Mouse (Mus musculus): ENCODE measurements around the gene Tox2.

Gene Tox2

DNA sequence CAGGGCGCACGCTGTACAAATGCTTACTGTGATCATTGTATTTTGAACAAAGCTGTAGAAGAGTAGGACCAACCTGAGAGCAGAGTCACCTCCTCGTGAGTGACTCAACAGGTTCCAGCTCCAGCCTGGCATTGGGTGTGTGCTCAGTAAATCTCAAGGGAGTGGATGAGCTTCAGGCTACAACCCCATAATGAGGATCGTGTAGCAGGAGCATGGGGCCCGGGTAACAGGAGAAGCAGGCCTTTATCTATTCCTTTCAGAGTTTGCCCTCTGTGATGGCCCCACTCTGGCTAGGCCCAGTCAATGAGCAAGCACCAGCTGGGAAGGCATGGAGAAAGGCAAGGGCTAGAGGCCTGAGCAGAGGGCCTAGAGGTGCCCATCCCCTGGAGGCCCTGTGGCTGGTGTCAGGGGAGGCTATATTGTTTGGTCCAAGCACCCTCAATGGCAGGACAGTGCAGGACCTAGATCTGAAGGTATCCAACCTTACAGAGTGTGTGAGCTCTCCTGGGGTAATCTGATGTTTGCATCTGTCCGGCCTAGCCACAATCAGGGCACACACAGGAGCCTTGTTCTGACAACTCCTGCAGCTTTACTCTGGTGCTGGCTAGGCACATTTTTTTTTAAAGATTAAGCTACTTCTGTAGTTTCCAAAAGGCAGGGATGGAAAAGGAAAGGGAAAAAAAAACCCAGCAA, 58.6 kb downstream of the Tox2 start:
- no peak for DNase-seq

DNA sequence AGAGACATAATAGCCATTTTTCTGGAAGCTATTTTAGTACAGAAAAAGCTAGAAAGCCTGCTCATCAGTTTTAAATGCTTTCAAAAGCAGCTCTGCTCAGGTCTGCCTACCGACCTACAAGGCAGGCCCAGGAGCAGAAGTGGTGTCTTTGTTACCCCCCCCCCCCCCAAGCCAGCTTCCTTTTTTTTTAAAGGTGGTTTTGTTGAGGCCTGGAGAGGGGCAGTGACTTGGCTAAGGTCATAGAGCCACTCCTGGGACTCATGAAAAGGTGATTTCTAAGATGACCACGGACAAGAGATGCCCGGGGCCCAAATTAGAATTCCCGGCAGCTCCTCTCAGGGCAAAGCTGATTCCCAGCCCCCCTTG, 59.1 kb downstream of the Tox2 start:
- DNase-seq, result no peak

DNA sequence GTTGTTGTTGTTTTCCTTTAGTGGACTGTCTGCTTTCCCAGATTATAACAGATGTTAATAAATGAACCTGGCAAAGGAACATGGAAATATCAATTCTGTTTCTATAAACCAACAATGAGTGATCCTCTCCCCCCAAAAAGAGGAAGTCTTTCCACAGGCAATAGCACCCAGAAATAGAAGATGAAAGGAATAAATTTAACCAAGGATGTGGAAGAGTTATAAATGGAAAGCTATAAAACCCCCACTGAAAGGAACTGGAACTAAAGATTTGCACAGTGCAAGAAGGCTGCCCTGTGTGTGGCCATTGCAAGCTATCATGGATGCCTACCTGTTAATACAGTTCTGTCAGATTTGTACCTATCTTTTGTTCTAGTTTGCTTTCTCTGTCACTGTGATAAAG, 64.2 kb downstream of the Tox2 start:
- no peak for DNase-seq

DNA sequence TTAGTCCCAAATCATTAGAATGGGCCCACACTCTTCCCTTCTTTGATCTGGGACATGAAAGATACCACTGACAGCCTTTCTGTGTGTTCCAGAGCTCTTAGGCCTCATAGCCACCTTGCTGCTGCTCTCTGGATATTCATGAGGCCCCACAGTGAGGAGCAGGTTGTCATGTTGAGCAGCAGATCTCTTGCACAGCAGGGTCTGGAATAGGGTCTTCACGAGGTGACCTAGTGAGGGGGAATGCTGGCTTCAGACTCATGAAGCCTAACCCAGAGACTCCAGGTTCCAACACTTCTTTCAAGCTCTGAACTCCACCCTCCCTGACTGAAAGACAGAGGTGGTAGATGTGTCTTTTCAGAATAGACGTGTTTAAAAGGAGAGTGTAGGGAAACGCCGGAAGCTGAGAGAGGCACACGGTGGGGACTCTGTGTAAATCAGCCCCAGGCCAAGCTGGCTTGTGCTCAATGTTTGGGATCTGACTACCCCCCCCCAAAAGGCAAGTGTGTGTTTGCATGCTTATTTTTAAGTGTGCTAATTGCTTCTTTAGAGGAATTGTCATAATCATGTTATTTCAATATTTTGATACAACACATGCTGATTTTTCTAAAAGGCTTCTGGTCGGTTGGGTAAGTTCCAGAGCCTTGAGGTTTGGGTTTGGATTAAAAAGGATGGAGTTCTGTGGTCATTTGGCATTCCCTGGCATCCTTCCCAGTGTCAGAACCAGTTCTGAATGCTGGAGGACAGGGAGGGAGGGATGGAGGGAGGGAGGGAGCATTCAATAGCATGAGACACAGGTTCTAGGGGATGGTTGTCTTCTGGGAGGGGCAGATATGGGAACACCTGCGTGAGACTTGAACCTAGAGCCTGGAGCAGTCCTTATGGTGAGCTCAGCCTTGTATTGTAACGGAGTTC, 68.9 kb downstream of the Tox2 start:
- no peak for DNase-seq

DNA sequence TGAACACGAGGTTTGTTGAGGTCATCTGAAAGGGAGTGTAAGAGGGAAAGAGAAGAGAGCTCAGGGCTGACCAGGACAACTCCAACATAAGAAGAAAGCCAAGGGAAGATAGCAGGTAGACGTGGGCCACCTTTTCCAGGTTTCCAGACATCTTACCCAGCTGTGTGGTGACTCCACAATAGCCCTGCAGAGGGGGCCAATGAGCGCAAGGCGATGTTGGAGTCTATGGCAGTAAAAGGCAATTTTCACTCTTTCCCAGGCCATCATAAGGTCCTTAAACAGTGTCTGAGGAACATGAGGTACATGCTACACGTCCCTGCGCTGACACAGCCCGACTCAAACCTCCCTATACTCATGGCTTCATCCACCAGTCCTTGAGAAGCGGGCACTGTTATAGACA, 70.9 kb downstream of the Tox2 start:
- no peak for DNase-seq

DNA sequence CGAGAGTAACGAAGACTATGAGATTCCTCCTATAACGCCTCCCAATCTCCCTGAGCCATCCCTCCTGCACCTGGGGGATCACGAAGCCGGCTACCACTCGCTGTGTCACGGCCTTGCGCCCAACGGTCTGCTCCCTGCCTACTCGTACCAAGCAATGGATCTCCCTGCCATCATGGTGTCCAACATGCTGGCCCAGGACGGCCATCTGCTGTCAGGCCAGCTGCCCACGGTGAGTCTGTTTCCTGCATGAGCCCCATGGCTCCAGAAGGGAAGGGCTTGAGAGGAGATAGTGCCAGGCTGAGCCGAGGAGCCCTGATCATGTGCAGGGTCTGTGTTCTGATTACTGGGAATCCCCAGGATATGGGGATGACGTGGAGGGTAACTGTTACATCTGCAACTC, 73.1 kb downstream of the Tox2 start:
- DNase-seq, result no peak

DNA sequence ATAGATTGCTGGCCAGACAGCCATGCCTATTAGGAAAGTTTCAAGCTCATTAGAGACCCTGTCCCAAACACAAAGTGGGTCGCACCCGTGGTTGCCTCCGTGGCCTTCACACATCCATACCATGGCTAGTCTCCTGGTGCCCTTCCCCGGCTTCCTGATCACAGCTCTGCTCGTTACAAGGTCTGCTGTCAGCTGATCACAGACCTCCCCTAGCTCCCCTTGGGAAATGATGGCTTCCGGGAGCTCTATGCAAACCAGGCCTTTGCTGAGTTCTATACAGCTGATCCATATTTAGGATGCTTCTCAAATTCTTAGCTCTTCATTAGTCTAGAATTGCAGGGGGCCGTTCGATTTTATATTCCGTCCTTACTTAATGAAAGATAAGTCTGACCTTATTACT, 75.1 kb downstream of the Tox2 start:
- DNase-seq, result no peak

DNA sequence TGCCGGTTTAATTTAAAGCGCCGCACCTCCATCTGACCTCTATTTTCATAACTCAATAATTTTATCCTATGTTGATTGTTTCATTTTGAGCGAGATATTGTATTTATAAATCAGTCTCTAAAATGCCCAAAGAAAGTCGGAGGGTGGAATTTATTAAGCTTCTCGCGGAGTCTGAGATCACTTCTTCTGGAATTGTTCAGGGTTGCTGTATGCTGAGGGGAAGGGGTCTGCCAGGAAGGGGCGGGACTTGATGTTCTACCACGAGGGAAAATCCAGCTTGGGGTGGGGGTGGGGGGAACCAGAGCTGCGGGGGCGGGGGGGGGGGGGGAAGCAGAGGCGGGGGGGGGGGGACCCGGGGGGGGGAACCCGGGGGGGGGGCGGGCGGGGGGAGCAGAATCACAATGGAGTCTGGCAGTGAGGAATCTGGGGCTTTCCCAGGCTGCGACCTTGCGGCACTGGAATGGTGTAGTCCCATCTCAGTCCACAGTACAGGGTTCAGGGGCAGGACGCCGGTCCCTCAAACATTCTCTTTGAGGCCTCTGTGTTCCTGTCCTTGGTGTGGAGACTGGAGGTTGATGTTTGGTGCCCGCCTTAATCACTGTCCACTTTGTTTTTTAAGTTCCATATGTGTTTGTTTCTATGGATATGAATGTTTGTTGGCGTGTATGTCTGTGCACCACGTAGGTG, 77.9 kb downstream of the Tox2 start:
- DNase-seq, result no peak

DNA sequence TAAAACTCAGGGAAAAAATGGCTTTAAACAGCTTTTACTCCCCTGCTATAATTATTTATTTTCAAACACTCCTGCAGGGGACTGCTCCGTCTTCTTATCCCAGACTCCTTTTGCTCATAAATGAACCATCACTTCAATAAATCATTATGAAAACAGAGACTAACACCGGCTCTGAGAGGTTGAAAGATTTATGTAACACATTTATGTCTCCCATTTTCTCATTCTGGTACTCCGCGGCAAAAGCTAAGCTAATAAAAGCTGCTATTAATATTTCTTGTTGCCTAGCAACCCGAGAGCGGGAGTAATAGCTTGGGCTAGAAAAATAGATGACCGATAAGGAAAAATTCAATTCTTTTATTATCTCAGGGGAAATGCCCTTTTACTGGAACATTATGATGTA, 81.9 kb downstream of the Tox2 start:
- no peak for DNase-seq

DNA sequence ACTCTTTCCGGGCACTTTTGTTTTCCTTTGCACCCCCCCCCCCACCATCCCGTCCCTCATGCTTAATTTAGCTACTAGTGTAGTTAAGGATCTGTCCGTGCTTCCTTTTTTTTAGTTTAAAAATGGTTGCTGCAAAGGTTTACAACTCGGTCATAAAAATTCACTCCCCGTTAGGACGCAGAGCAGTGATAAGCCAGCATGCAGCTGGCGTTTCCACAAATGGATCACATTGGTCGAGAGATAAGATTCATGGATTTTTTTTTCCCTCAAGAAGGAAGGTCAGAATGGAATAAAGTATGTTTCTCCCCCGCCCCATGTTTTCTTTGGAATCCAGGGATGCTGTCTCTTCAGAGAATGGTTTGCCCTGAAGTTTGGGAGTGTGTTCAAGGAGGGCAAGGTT, 82.4 kb downstream of the Tox2 start:
- no peak for DNase-seq

DNA sequence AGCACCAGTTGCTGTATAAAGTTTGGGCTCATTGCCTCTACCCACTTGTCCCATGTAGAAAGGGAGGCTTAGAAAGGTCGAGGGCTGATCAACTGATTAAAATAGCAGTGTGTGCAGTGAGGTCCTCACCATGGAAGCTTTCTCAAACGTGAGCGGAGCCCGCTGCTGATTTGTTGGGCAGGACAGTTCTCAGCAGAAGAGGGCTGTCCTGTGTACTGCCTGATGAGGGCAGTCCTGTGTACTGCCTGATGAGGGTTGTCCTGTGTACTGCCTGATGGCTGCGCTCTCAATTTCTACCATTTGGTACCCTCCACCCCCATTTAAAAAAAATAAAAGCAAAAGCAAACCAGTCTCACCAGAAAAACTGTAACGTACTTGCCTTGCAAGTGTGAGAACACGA, 82.8 kb downstream of the Tox2 start:
- DNase-seq, result no peak

DNA sequence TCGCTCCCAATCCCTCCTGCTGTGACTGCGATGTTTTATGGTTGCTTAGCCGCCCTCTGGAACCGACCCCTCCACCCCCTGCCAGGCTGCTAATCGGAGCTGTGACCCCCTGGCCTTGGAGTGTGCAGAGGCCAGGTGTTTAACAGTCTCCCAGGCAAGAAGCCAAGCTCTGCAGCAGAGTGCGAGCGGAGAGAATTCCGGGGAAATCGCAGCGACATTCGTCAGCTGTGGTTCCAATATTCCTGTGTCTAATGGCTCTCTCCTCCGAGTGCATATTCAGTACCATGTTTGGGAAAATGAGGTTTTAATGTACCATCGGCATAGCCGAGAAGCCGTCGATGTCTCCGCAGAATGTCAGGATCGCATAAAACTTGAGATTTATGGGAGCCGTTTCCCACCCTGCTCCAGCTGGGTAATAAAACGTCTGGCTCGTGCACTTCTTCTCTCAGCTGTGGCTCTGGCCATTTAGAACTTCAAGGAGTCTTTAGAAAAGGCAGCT, 86.0 kb downstream of the Tox2 start:
- DNase-seq, result peak; percentile 10 to 65

DNA sequence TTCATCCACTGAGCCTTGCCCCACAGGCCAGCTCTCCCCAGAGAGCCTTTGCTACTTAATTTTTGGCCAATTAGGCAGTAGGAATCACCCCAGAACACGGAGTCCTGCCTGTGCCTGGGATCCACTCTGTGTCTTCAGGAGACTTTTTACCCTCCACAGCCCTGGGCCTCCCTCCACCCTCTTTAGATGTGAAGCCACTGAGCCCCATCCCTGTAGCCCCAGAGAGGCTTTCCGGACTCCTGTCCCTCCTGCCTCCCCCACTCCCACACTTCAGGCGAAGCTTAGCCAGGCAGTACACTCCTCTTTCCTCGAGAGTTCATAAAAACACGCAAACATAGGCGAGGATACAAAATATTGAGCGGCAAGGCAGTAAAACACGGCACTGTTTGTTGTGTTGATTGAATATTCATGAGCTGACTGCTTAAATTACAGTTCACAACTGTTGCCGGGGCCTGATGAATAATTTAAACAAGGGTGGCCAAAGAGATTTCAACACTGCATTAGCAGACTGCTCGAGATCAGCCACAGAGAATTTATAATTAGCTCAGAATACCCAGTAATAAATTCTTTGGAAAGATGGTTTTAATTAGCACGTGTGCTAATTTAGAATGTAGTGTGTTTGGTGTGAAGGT, 94.2 kb downstream of the Tox2 start:
- no peak for DNase-seq

DNA sequence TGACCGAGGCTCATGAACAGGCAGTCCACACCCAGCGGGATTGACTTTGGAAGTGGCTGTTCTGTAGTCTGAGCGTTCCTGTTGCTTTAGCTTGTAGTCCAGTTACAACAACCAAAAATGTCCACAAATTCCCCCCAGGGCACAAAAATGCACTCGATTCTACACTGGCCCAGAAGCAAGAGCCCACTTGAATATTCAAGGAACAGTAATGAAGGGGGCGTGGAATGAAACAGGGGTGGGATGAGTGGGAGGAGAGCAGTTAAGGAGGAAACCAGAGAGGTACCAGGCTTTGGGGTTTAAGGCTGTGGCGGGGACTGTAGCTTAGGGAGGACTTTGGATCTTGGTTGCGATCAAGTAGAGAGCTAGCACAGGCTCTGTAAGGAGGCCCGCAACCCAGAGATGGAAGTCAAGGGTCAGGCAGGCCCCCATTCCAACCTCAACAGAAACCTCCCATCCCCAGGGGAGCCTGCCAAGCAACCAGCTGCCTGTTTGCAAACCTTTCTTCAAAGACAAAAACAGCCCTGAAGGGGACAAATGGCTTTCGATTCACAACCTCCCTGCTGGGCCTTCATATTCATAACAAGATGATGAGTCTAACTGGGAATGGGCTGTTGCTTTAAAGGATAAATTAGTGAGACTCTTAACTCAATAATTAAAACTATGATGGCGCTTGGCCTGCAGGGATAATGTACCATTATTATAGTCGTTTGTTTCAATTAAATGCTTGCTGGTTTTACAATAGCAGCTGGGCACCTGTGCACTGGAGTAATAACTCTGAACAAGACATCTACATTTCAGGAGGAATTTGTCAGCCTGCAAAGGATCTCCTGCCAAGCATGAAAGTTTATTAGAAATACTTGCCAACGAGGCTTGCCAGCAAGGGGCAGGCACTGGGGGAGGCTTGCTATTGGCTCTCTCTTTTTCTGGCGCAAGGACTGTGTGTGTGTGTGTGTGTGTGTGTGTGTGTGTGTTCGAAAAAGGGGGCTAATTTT, 97.4 kb downstream of the Tox2 start:
- peak in 1 of 2 experiments; percentile 43 for DNase-seq

DNA sequence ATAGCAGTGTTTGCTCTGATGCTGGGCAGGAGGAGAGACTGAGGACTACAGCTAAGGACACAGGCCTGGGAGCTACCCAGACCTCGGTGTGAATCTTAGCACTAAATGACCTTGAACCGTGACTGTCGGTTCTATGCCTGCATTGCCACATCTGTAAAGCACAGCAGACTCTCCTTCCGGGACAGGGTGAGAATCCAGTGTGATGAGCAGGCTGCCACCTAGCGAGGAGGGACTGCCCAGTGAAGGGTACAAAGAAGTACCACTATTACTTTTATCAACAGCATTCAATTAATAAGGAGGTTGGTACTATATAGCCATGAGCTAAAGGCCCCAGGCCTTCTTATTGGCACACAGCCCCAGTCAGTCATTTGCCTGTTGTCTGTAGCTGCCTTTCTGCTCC, 98.7 kb downstream of the Tox2 start:
- no peak for DNase-seq

DNA sequence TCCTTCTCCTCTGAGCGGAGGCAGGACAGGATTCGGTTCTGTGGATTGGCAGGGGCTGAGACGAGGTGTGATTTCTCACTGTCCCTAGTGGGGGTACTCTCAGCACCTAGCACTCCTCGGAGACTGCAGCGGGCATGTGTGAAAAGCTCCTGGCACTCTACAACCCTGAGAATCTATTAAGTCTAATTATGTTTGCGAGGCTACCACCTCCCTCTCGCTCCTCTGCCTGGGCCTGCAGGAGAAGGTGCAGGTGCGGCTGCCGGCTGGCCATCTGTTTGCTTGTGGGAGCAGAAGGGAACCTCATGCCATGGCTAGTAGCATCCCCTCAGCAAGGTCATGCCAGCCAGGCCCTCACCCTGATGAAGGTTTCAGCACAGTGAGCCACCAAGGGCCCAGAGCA, 100.1 kb downstream of the Tox2 start:
- no peak for DNase-seq

DNA sequence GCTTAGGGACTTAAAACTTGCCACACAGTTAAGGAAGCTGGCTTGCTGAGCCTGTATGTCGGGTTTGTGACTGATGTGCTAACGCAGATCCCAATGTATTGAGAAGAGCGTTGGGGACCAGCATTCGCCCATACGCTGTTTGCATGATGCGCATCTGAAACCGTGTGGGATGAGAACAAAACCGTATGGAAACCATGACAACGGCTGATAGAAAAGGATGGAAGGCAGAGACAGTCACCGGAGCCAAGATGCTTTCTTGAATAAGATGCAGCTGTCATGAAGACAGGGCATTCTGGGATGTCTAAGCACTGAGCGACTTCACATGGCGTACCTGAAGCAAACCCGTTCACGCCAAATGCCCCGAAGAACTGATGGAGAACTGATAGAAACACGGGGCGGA, 106.5 kb downstream of the Tox2 start:
- DNase-seq, result no peak

DNA sequence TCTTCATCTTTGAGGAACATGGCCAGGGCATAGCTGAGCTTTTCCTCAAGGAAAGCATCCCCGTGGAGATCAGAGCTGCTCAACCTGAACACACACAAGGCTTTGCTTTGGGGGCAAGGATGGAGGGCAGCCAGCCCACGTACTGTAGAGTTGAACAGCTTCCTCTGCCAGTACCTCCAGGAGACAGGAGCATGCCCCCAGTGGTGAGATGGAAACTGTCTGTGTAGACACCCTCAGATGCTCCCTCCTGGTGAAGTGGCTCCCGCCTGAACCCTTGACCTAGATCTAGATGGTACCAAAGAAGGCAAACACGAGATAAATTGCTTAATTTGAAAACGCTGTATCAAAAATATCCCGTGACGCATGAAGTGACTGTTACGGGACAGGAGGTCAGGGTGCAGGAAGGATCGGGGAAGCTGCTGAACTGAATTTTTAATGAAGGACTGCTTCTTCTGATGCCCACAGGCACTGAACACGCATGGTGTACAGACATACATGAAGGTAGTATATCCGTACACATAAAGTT, 107.3 kb downstream of the Tox2 start:
- no peak for DNase-seq

DNA sequence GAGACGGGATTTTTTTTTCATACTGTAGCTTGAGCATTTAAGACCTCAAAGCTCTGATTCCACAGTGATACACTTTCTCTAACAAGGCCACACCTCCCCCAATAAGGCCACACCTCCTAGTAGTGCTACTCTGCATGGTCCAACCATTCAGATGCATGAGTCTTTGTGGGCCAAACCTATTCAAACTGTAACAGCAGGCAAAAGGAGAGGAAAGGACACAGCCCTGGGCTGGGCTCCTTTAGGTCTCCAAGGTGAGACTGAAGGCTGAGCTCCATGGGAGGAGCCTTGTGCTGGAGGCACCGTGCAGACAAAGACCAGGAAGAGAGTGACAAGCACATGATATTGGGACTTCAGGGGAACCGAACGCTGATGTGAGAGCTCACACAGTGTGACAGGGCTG, 114.4 kb downstream of the Tox2 start:
- DNase-seq, result no peak

DNA sequence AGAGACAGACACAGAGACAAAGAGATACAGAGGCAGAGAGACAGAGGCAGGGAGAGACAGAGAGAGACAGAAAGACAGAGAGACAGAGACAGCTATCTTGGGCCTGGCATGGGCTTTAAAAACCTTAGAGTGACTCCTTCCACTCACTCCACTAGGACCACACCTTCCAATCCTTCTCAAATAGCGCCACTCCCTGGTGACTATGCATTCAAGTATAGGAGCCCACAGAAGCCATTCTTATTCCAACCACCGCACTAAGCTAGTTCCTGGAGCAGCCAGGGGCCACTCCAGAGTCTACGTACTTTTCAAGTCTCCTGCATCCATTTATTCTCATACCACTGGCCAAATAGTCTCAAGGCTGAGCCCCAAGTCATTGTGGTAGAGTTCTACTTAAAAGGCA, 115.9 kb downstream of the Tox2 start:
- no peak for DNase-seq

DNA sequence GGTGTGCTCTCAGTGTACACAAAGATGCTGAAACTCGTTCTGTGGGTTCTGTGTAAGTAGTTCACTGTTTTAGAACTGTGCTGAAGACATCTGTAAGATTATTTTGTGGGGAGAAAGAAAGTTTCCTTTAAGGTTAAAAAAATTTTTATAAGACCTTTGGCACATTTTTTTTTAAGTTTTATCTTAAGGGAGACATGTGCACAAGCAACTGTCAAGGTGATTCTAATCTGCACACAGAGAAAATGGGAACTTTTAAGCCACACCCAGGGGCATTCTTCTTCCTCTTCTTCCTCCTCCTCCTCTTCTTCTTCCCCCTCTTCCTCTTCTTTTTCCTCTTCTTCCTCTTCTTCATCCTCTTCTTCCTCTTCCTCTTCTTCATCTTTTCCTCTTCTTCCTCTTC, 120.2 kb downstream of the Tox2 start:
- DNase-seq, result no peak

DNA sequence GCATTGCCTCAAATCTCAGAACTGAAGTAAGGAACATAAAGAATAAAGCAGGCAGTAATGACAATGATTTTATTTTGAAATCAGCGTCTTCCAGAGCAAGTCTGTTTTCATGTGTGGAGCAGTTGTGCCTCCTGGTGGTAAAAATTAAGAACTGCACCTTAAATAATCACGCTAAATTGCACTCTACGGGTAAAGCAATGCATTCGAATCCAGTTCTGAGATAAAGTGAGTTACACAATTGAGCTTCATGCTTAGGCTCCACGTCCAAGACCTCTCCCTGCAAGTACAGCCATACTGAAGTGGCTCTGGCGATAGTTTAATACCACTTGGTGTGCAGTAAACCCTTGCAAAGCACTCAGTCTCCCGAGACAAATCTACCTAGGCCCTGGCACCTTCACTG, 127.8 kb downstream of the Tox2 start:
- DNase-seq, result peak in 1 of 2 experiments; percentile 57

All from lung, postnatal 4 days (tissue).